Mouse (Mus musculus) E14TG2a.4 (cell line): ENCODE measurements at regions not wholly inside any gene's neighbourhood (a gene's known extent, or its start where the extent isn't known, plus 50 kb on each side); places are given as distances from the start of the nearest gene placed in this dataset.

ENCODE experiments used
- CTCF ChIP-seq: conservative IDR thresholded peaks from 2 replicates; pipeline ENCODE4 v1.5.1; 2014; ENCODE audit warnings: low read length
- NANOG ChIP-seq: IDR thresholded peaks from 2 replicates; pipeline ENCODE4 v1.6.1; 2014; ENCODE audit warnings: borderline replicate concordance, low read length, mixed read lengths
- POU5F1 ChIP-seq: IDR thresholded peaks from 2 replicates; pipeline ENCODE4 v1.6.1; 2014; ENCODE audit warnings: low read length, borderline replicate concordance

- TF ChIP-seq CTCF (no peak), NANOG (no peak), POU5F1 (no peak)
Measured at GRCm38 (mm10) chr11:111691512-111691911, 625.5 kb downstream of the Kcnj2 start.
